Mouse (Mus musculus): ENCODE results near the gene Nova2. TPM values are rescaled to one million over a fixed set of nuclear protein-coding genes. Genes with fewer than 3 reads are reported as not detected.

Nova2 gene
- total RNA-seq, 2 experiments from 2014 or later, result 114 to 118 TPM

DNA sequence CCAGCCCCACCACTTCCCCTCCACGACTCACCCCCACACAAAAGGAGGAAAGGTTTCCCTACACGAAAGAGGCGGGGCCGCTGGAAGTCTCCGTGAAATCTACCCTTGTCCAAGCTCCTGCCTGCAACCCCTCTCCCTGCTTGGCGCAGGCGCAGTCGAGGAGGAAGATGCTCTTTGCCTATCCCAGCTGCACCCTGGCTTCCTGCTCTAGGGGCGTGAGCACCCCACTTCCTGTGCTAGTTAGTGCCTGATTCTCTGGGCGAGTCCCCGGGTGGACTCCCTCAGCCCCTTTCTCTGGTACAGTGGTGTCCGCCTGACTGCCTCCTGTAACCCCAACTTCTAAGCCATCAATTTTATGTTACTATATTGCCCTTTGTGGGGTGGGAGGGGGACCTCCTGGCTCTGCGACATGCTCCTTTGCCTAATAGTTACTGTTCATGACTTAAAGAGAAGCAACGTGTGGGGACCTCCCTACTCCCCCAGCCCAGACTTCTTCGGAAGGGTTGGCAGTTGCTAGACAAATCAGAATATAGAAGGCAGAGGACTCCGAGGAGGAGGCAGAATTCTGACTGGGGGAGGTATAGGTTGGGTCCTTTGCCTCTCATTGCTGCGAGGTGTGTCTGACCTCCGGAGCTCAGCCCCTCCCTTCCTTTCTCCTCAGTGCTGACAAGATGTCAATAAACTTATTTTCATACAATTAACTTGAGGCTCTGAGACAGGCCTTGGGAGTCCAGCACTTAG is 75.5 kb downstream of the Nova2 start:
- intact Hi-C loops (cut with DNase I), result no loop called here
- peak; percentile 35 to 86 for DNase-seq (ENCODE audit: extremely low spot score in 1 of 2, low spot score in 2 of 2)

DNA sequence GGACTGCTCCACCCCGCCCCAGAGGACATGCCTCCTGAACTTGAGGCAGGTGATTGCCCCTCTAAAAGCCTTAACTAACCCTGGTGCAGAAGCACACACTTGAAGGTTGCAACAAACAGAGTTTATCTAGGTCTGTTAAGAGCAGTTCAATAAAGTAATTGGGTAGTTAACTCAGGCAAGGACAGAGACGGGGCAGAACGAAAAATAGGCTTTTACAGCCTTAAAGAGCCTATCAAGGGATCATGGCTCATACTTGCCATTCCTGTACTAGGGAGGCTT is 76.1 kb downstream of the Nova2 start:
- intact Hi-C loops (cut with DNase I), result no loop called here
- no peak for DNase-seq (ENCODE audit: extremely low spot score in 1 of 2, low spot score in 2 of 2)

DNA sequence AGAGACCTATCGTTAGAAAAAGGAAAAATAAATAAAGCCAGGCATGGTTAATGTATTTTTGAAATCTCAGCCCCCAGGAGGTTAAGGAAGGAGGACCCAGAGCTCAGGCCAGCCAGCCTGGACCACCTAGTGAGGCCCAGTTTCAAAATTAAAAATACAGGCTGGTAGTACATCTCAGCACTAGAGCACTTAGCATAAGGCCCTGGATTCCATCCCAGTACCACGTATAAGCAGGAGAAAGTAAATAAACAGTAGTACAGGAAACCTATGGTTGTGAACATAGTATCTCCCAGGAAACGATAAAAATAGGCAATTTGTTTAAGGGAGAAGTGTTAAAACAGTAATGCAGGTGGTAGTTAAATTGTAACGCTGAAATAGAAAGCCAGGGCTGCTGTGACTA is 76.4 kb downstream of the Nova2 start:
- intact Hi-C loops (cut with DNase I), result no loop called here
- DNase-seq (ENCODE audit: extremely low spot score in 1 of 2, low spot score in 2 of 2), result no peak

GRCm38 (mm10) chr7:19002848-19003498 is 77.3 kb downstream of the Nova2 start:
- intact Hi-C loops (cut with DNase I), result no loop called here
- DNase-seq (ENCODE audit: extremely low spot score in 1 of 2, low spot score in 2 of 2), result peak; percentile 78 to 81

GRCm38 (mm10) chr7:19003902-19004630 is 78.4 kb downstream of the Nova2 start, which contains the start of gene Irf2bp1:
Irf2bp1 (plus strand) TSS chr7:19004044.
- DNase-seq (ENCODE audit: extremely low spot score in 1 of 2, low spot score in 2 of 2), result peak; percentile 92 to 95
- intact Hi-C loops (cut with DNase I), result no loop called here

DNA sequence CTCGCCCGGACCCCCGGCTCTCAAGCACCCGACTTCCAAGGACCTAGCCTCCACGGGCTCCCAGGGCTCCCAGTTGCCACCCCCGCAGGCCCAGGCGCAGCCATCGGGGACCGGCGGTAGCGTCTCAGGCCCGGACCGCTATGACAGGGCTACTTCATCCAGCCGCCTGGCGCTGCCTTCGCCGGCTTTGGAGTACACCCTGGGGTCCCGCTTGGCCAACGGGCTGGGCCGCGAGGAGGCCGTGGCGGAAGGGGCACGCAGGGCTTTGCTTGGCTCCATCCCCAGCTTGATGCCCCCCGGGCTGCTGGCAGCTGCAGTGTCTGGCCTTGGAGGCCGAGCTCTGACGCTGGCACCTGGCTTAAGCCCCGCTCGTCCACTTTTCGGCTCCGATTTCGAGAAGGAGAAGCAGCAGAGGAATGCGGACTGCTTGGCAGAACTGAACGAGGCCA is 79.0 kb downstream of the Nova2 start:
- peak in 1 of 2 experiments; percentile 71 for DNase-seq (ENCODE audit: extremely low spot score in 1 of 2, low spot score in 2 of 2)
- intact Hi-C loops (cut with DNase I), result loop anchor here (5.0 kb wide), 1 partner anchor 107 kb away; no protein-coding TSS in a partner anchor

DNA sequence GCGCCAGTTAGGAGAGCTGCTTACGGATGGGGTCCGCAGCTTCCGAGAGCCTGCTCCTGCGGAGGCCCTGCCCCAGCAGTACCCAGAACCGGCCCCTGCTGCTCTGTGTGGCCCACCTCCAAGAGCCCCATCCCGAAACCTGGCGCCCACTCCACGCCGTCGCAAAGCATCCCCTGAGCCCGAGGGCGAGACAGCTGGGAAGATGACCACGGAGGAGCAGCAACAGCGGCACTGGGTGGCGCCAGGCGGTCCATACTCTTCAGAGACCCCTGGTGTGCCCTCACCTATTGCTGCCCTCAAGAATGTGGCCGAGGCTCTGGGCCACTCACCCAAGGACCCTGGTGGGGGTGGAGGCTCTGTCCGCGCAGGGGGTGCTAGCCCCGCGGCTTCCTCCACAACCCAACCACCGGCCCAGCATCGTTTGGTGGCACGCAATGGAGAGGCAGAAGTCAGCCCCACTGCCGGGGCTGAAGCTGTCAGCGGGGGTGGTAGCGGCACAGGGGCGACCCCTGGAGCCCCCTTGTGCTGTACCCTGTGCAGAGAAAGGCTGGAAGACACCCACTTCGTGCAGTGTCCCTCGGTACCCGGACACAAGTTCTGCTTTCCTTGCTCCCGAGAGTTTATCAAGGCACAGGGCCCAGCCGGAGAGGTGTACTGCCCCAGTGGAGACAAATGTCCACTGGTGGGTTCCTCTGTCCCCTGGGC is 79.9 kb downstream of the Nova2 start:
- intact Hi-C loops (cut with DNase I), result loop anchor here (5.0 kb wide), 1 partner anchor 108 kb away; no protein-coding TSS in a partner anchor
- DNase-seq (ENCODE audit: extremely low spot score in 1 of 2, low spot score in 2 of 2), result peak in 1 of 2 experiments; percentile 57

DNA sequence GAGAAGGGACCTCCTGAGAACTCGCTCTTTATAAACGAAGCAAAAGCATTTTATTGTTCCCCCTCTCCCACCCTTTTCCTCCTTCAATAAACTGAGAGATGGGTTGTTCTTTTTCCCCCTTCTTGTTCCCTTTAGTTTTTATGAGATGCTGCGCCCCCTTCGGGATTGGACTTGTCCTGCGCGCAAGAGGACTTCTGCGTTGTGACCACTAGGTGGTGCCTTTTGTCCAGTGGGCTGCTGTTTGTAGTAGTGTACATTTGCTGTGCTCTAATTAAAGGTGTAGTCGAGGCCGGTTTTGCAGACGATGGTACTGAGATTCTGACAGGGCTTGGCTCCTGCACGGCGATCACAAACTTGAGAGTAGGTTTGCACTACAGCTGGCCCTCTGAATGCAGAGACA is 80.8 kb downstream of the Nova2 start:
- peak; percentile 77 to 87 for DNase-seq (ENCODE audit: extremely low spot score in 1 of 2, low spot score in 2 of 2)
- intact Hi-C loops (cut with DNase I), result loop anchor here (5.0 kb wide), 1 partner anchor 109 kb away; no protein-coding TSS in a partner anchor

DNA sequence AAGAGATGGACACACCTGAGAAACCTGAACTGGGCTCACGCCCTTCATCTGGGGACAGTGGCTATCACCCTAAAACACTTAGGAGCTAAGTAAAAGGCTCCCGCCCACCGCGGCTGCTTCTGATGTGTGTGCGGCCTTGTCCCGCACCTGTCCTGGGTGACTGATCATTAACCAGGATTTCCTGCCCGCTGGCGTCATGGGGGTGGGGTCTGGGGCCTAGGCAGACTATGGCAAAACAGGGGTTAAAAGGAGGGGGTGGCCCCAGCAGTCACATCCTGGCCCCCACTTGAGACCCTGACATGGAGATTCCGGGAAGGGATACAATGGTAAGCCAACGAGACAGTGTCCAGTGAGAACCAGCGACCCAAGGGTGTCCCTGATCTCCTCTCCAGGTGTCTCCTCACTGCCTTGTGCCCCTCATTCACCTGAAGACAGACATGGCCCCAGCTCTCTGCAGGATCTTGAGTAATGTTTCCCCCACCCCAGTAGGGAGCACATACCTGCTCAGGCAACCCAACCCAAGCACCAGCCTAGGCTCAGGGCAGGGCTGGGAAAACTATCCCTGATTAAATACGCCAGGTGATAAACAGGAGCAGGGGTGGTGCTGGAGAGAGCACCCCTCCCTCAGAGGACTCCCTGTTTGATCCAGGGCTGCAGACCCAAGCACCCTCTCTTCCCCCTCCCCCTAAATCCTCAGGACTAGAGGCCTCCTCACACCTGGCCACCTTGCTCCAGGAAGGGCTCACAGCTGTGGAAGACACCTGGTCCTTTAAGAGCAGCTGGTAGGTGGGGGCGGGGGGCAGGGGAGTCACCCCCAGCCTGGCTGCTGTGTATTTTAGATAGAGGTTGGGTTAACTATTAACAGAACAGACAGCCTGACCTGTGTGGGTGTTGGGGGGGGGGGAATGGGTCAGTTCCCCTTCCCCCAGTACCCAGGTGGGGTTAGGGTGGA is 81.6 kb downstream of the Nova2 start:
- no peak for DNase-seq (ENCODE audit: extremely low spot score in 1 of 2, low spot score in 2 of 2)
- intact Hi-C loops (cut with DNase I), result loop anchor here (5.0 kb wide), 1 partner anchor 110 kb away; no protein-coding TSS in a partner anchor

DNA sequence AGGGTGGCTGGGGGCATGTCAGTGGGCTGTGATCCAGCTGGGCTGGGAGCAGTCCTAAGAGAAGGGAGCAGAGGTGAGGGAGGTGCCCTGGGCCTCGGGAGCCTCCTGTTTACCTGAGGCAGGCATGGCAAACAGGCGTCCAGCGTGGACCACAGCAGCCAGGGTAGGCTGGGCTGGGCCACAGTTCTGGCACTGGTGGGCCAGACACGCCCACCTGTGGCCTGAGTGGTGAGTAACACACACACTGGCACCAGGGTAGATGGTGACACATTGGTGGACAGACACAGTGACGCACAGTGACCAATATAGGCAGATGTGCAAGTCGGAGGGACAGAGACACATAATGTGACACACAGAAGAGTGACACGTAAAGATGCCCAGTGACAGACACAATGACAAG is 84.9 kb downstream of the Nova2 start:
- DNase-seq (ENCODE audit: extremely low spot score in 1 of 2, low spot score in 2 of 2), result peak in 1 of 2 experiments; percentile 35

GRCm38 (mm10) chr7:19012025-19012621 is 86.4 kb downstream of the Nova2 start:
- no peak for DNase-seq (ENCODE audit: extremely low spot score in 1 of 2, low spot score in 2 of 2)
- intact Hi-C loops (cut with DNase I), result no loop called here

More for the DNA sequence above, 84.9 kb downstream of the Nova2 start:
- intact Hi-C loops (cut with DNase I), result no loop called here

DNA sequence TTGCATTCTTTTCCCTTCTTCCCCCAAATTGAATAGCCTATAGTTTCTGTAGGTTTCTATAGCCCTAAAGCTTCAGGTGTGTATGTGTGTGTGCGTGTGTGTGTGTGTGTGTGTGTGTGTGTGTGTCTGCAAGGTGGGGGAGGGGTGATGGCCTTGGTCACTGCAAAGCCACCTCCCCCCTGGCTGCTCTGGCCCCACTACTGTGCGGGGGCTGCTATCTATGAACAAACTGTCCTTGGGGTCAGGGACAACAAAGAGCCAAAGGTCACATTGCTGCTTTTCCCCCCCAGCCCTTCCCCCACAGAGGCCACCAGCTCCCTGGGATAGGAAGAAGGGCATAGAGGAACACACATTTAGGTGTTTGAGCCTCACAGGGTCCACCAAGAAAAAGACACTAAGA is 87.2 kb downstream of the Nova2 start:
- intact Hi-C loops (cut with DNase I), result no loop called here
- no peak for DNase-seq (ENCODE audit: extremely low spot score in 1 of 2, low spot score in 2 of 2)

DNA sequence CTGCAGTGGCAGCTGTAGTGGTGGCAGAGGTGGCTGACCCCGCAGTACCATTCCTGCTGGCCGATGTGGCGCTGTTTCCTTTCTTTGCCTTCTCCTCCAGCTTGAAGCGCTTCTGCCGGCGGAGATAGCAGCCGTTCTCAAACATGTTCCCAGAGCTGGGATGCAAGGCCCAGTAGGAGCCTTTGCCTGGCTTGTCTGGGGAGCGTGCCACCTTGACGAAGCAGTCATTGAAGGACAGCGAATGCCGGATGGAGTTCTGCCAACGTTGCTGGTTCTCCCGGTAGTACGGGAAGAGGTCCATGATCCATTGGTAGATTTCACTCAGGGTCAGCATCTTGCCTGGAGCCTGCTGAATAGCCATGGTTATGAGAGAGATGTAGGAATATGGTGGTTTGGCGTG is 88.8 kb downstream of the Nova2 start:
- DNase-seq (ENCODE audit: extremely low spot score in 1 of 2, low spot score in 2 of 2), result no peak
- intact Hi-C loops (cut with DNase I), result no loop called here

Other genes starting within 250 kb of the Nova2 start
- not detected for gene Psg20, start 239.7 kb upstream of the Nova2 start, total RNA-seq (2021)
- not detected for gene Psg22, start 207.8 kb upstream of the Nova2 start, total RNA-seq (2021)
- gene Psg19, start 127.4 kb upstream of the Nova2 start, total RNA-seq (2021), result not detected
- gene Psg17, start 104.3 kb upstream of the Nova2 start, total RNA-seq (2021), result not detected
- 1 to 10 TPM; 1.3 to 1.5 TPM for gene Mill2, start 85.9 kb upstream of the Nova2 start, total RNA-seq (2021)
- gene Pglyrp1, start 54.6 kb upstream of the Nova2 start, total RNA-seq (2021), result 10 to 100 TPM; 26.6 to 28.1 TPM
- gene Ccdc61, start 15.5 kb upstream of the Nova2 start, total RNA-seq (2021), result 10 to 100 TPM; 12.8 to 13.4 TPM
- under 1 TPM; 0.71 to 0.95 TPM for gene Nanos2, start 61.5 kb downstream of the Nova2 start, total RNA-seq (2021)
- 10 to 100 TPM; 30.8 to 31.7 TPM for gene Mypop, start 65.4 kb downstream of the Nova2 start, total RNA-seq (2021)
- gene Irf2bp1, start 78.2 kb downstream of the Nova2 start, total RNA-seq (2021), result 10 to 100 TPM; 44.8 to 46.1 TPM
- not detected for gene Foxa3, start 97.7 kb downstream of the Nova2 start, total RNA-seq (2021)
- gene Sympk, start 98.5 kb downstream of the Nova2 start, total RNA-seq (2021), result 10 to 100 TPM; 85.6 to 87.6 TPM
- under 1 TPM; 0.22 to 0.41 TPM for gene Rsph6a, start 128.8 kb downstream of the Nova2 start, total RNA-seq (2021)
- gene Dmwd, start 150.3 kb downstream of the Nova2 start, total RNA-seq (2021), result 100 to 1,000 TPM; 155 to 157 TPM
- gene Dmpk, start 158.0 kb downstream of the Nova2 start, total RNA-seq (2021), result 10 to 100 TPM; 30.2 to 31.5 TPM
- 1 to 10 TPM; 1.5 to 1.9 TPM for gene Six5, start 168.7 kb downstream of the Nova2 start, total RNA-seq (2021)
- gene Gm4969, start 192.5 kb downstream of the Nova2 start, total RNA-seq (2021), result 1 to 10 TPM; 1.5 to 3.1 TPM
- 10 to 100 TPM; 13.0 to 13.6 TPM for gene Fbxo46, start 194.0 kb downstream of the Nova2 start, total RNA-seq (2021)
- gene Qpctl, start 223.4 kb downstream of the Nova2 start, total RNA-seq (2021), result 10 to 100 TPM; 22.6 to 23.1 TPM
- 10 to 100 TPM; 99.2 to 99.9 TPM for gene Snrpd2, start 223.8 kb downstream of the Nova2 start, total RNA-seq (2021)
- 1 to 10 TPM; 4.7 to 4.8 TPM for gene Gipr, start 240.2 kb downstream of the Nova2 start, total RNA-seq (2021)